Mouse (Mus musculus): ENCODE measurements at regions not wholly inside any gene's neighbourhood (a gene's known extent, or its start where the extent isn't known, plus 50 kb on each side); places are given as distances from the start of the nearest gene placed in this dataset.
A peak's percentile ranks its signal among the peaks of the same experiment; 100 is the strongest.

DNA sequence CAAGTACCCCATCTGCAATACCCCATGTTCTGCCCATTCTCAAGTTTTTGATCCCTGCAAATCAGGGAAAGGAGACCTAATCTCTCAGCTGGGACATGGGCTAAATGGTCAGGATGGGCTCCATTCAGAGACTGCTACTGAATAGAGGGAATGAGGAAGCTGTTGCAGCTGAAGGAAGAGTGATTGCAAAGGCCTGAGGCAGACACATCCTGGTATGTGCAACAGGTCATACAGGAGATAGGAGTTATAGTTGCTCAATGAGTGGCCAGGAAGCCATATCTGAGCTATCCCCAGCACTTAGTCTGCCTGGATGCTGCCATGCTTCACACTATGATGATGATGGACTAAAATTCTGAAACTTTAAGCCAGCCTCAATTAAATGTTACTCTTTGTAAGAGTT is 225.1 kb downstream of the Cxcl12 start:
- Histone ChIP-seq H3K4me2 (replicated peaks; ENCODE audit: low read depth, low read length) (no peak overlapping the region), H3K9ac (ENCODE audit: low read depth, low read length) (no peak overlapping the region), H3K27ac (ENCODE audit: low read depth, low read length) (no peak overlapping the region), H3K4me1 (ENCODE audit: control insufficient read depth, insufficient read depth, low read length) (0 out of 2 replicates have a peak, but pooled peaks cover 3% of the 10 kb centered on the region), H3K36me3 (ENCODE audit: control insufficient read depth, insufficient read depth, low read length) (no peaks in the 10 kb centered on the region), H3K9me3 (ENCODE audit: control insufficient read depth, low read length) (no peaks in the 10 kb centered on the region), H3K27me3 (ENCODE audit: control insufficient read depth, insufficient read depth, low read length) (no peaks in the 10 kb centered on the region), H3K4me3 (ENCODE audit: low read length) (no peak overlapping the region)
- ATAC-seq (ENCODE audit: low FRiP score, low TSS enrichment), result no peak

DNA sequence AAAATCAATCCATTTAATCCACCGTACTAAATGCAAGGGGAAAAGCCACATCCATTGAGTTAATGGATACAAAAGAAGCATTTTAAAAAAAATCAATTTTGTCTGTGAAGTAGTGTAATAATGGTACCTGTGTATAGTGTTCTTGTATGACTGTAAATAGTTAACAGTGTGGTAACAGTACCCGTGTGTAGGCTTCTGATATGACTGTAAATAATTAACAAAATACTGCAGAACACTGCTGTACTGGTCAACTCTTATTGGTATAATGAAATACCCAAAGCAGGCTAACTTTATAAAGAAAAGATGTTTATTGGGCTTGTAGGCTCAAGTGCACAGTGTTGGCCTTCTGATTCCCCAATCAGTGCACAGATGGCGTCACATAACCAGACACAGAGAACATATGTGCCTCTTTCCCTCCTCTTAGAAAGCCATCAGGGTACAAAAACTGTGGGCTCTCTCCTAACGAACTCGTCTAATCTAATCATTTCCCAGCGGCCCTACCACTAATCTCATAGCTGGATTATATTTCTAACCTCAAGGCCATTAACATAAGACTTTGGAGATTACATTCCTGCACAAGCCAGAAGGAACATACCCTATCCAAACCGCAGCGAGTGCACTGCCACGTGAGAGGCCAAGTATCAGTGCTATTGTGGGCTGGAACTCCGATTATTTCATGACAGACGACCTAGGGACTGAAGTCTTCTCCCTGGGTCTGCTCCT is 237.4 kb downstream of the Cxcl12 start:
- H3K4me2 ChIP-seq (replicated peaks; ENCODE audit: low read depth, low read length), result no peak overlapping the region
- H3K27ac ChIP-seq (ENCODE audit: low read depth, low read length), result no peak overlapping the region
- no peak for ATAC-seq (ENCODE audit: low FRiP score, low TSS enrichment)
- peaks cover 31% of the 10 kb centered on the region for H3K4me1 ChIP-seq (ENCODE audit: control insufficient read depth, insufficient read depth, low read length)
- H3K36me3 ChIP-seq (ENCODE audit: control insufficient read depth, insufficient read depth, low read length), result no peaks in the 10 kb centered on the region
- no peaks in the 10 kb centered on the region for H3K9me3 ChIP-seq (ENCODE audit: control insufficient read depth, low read length)
- H3K9ac ChIP-seq (ENCODE audit: low read depth, low read length), result no peak overlapping the region
- no peak overlapping the region for H3K4me3 ChIP-seq (ENCODE audit: low read length)
- H3K27me3 ChIP-seq (ENCODE audit: control insufficient read depth, insufficient read depth, low read length), result no peaks in the 10 kb centered on the region
- 74% methylated on average over 11 of the region's 11 CpGs for WGBS

DNA sequence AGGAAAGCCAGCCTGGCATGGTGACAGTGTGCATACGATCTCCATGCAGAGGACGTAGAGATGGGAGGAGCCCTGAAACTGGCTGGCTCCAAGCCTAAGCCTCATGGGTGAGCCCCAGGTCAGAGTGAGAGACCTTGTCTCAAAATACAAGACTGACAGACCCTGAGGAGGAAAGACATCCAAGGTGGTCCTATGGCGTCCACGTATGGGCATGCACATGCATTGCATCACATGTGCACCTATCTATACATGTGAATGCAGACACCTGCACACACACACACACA is 237.9 kb downstream of the Cxcl12 start:
- Histone ChIP-seq H3K27me3 (ENCODE audit: control insufficient read depth, insufficient read depth, low read length) (no peaks in the 10 kb centered on the region), H3K9me3 (ENCODE audit: control insufficient read depth, low read length) (no peaks in the 10 kb centered on the region), H3K9ac (ENCODE audit: low read depth, low read length) (no peak overlapping the region), H3K36me3 (ENCODE audit: control insufficient read depth, insufficient read depth, low read length) (no peaks in the 10 kb centered on the region), H3K4me2 (replicated peaks; ENCODE audit: low read depth, low read length) (no peak overlapping the region), H3K27ac (ENCODE audit: low read depth, low read length) (peak overlapping the region; percentile 51; the same call in 1 of the 2 replicates), H3K4me3 (ENCODE audit: low read length) (no peak overlapping the region), H3K4me1 (ENCODE audit: control insufficient read depth, insufficient read depth, low read length) (peaks cover 31% of the 10 kb centered on the region)
- 67% methylated on average over 4 of the region's 4 CpGs for WGBS
- ATAC-seq (ENCODE audit: low FRiP score, low TSS enrichment), result no peak

DNA sequence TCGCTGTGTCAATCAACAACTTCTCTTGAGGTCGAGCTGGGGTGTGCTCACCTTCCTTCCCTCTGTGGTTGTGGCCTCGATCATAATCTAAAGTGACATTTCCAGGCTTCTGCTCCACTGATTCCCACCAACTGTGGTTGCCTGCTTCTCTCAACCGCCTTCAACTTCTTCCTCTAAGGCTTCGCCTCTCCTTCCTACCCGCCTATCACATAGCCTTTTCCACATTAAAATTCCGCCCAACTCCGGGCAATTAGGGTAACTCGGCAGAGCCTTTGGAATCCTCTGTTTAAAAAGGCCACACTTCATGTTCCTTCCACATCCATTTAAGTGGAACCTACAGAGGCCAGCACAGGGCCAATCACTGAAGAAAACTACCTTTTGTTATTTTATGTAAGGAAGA is 238.4 kb downstream of the Cxcl12 start:
- Histone ChIP-seq H3K9me3 (ENCODE audit: control insufficient read depth, low read length) (no peaks in the 10 kb centered on the region), H3K36me3 (ENCODE audit: control insufficient read depth, insufficient read depth, low read length) (no peaks in the 10 kb centered on the region), H3K27ac (ENCODE audit: low read depth, low read length) (peak overlapping the region; percentile 51; the same call in 1 of the 2 replicates), H3K9ac (ENCODE audit: low read depth, low read length) (no peak overlapping the region), H3K4me3 (ENCODE audit: low read length) (no peak overlapping the region), H3K27me3 (ENCODE audit: control insufficient read depth, insufficient read depth, low read length) (no peaks in the 10 kb centered on the region), H3K4me2 (replicated peaks; ENCODE audit: low read depth, low read length) (peak overlapping the region; percentile 21), H3K4me1 (ENCODE audit: control insufficient read depth, insufficient read depth, low read length) (peaks cover 31% of the 10 kb centered on the region)
- 19% methylated on average over 9 of the region's 9 CpGs for WGBS
- ATAC-seq (ENCODE audit: low FRiP score, low TSS enrichment), result peak; percentile 17

DNA sequence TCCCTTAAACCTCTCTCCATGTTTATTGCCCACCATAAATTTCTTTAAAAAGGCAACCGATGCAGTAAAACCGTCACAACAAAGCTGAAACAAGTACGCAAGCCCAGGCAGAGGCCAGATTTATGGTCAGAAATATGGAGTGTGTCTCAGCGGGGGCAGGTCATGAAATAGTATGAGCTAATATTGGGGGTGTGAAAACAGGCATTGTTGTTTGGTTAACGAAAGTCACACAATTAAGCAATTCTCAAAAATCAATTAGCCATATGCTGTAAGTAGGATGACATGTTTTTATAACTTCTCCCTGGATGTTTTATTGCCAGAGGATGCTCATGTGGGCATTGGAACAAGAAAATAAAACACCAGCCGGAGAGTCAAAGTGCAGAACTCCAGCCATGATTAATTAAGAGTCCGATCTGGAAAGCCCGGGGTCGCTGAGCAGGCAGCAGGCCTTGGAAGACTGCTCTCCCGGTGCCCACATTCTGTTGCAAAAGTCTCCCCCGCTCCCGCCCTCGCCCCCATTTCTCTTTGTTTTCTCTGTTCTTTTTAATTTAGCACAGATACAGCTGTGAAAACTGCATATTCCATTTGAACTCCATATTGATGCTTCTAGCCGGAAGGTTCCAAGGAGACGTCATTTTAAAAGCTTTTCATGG is 239.0 kb downstream of the Cxcl12 start:
- peak overlapping the region; percentile 21 for H3K4me2 ChIP-seq (replicated peaks; ENCODE audit: low read depth, low read length)

DNA sequence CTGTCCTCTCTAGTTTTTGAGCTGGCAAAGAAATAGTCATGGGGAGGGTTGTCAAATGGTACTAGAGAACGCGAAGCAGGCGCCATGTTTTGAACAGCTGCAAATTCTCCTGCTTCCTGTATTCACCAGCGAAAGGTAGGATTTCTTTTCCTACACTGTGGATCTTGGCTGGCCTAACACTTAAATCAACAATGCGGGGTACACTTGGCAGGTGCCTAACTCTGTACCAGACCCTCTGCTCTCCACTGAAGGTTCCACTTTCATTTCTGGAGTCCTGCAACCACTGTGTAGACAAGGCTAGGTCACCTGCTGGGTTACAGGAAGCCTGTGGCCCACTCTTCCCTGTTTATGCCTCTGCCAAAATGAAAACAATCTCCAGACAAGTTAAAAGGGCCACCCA is 239.6 kb downstream of the Cxcl12 start:
- Histone ChIP-seq H3K27ac (ENCODE audit: low read depth, low read length) (peak overlapping the region; percentile 67; the same call in 1 of the 2 replicates), H3K9me3 (ENCODE audit: control insufficient read depth, low read length) (no peaks in the 10 kb centered on the region), H3K4me1 (ENCODE audit: control insufficient read depth, insufficient read depth, low read length) (peaks cover 31% of the 10 kb centered on the region), H3K4me2 (replicated peaks; ENCODE audit: low read depth, low read length) (peak overlapping the region; percentile 21), H3K9ac (ENCODE audit: low read depth, low read length) (no peak overlapping the region), H3K36me3 (ENCODE audit: control insufficient read depth, insufficient read depth, low read length) (no peaks in the 10 kb centered on the region), H3K27me3 (ENCODE audit: control insufficient read depth, insufficient read depth, low read length) (no peaks in the 10 kb centered on the region), H3K4me3 (ENCODE audit: low read length) (no peak overlapping the region)
- ATAC-seq (ENCODE audit: low FRiP score, low TSS enrichment), result peak; percentile 41; the same call in 1 of the 2 replicates
- 31% methylated on average over 5 of the region's 5 CpGs for WGBS

More for the DNA sequence above, 239.0 kb downstream of the Cxcl12 start:
- 11% methylated on average over 15 of the region's 15 CpGs for WGBS
- Histone ChIP-seq H3K36me3 (ENCODE audit: control insufficient read depth, insufficient read depth, low read length) (no peaks in the 10 kb centered on the region), H3K4me3 (ENCODE audit: low read length) (no peak overlapping the region), H3K4me1 (ENCODE audit: control insufficient read depth, insufficient read depth, low read length) (peaks cover 31% of the 10 kb centered on the region), H3K27me3 (ENCODE audit: control insufficient read depth, insufficient read depth, low read length) (no peaks in the 10 kb centered on the region), H3K9me3 (ENCODE audit: control insufficient read depth, low read length) (no peaks in the 10 kb centered on the region), H3K27ac (ENCODE audit: low read depth, low read length) (peak overlapping the region; percentile 67; the same call in 1 of the 2 replicates), H3K9ac (ENCODE audit: low read depth, low read length) (no peak overlapping the region)
- peak; percentile 86 for ATAC-seq (ENCODE audit: low FRiP score, low TSS enrichment)

DNA sequence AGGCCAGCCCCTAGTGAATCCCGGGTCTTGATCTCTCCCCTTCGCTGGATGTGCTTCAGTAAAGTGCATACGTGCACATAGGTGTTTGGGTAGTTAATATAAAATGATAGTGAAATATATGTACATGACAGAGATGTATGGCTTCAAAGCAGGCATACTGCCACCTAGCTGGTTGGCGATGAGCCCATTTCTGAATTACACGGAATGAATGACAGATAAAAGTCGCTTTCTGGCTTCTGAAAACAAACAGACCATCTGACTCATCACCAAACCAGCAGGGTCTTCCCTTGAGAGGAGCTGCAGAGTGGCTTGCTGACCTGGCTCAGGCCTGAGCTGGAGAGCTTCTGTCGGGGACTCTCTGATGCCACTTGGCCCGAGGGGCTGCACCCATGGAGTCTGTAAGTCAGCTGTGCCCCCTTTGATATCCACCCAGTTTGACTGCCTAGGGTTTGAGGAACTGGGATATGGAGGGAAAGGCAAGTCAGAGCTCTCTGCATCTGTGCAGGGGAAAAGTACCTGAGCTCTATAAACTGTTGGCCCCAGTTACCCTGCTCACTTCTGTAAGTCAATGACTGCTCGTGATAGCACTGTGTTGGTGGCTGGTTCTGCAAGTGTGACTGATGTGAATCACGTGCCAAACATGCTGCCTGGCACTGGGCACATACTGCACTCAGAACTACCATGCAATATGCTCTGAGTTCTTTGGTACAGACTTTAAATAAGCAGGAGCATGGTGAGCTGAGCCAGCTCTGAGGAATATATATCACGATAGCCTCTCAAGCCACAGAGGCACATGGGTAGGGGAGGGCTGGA is 240.8 kb downstream of the Cxcl12 start:
- no peak overlapping the region for H3K4me3 ChIP-seq (ENCODE audit: low read length)
- H3K9ac ChIP-seq (ENCODE audit: low read depth, low read length), result no peak overlapping the region
- no peaks in the 10 kb centered on the region for H3K9me3 ChIP-seq (ENCODE audit: control insufficient read depth, low read length)
- no peaks in the 10 kb centered on the region for H3K27me3 ChIP-seq (ENCODE audit: control insufficient read depth, insufficient read depth, low read length)
- H3K4me2 ChIP-seq (replicated peaks; ENCODE audit: low read depth, low read length), result no peak overlapping the region
- WGBS, result 74% methylated on average over 11 of the region's 11 CpGs
- ATAC-seq (ENCODE audit: low FRiP score, low TSS enrichment), result no peak
- H3K4me1 ChIP-seq (ENCODE audit: control insufficient read depth, insufficient read depth, low read length), result peaks cover 31% of the 10 kb centered on the region
- H3K36me3 ChIP-seq (ENCODE audit: control insufficient read depth, insufficient read depth, low read length), result no peaks in the 10 kb centered on the region
- no peak overlapping the region for H3K27ac ChIP-seq (ENCODE audit: low read depth, low read length)

DNA sequence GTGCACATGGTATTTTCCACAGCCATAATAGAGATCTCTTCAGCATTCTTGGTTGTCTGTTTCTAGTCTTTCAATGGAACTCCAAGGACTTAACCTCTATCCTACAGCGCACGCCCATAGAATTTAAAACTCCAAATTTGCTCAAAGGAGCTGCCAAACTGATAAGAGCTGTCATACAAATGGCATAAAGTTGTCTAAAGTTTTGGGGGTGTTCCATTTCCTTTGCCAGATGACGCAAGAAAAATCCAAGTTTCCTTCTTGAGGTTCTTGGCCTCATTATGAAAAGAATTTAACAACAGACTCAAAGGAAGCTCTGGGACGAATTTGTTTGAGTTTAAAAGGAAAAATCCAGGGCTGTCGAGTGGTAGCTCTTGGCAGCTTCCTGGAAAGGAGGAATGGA is 246.6 kb downstream of the Cxcl12 start:
- 79% methylated on average over 5 of the region's 5 CpGs for WGBS
- no peaks in the 10 kb centered on the region for H3K27me3 ChIP-seq (ENCODE audit: control insufficient read depth, insufficient read depth, low read length)
- no peak for ATAC-seq (ENCODE audit: low FRiP score, low TSS enrichment)
- H3K27ac ChIP-seq (ENCODE audit: low read depth, low read length), result no peak overlapping the region
- H3K4me1 ChIP-seq (ENCODE audit: control insufficient read depth, insufficient read depth, low read length), result no peaks in the 10 kb centered on the region
- H3K9me3 ChIP-seq (ENCODE audit: control insufficient read depth, low read length), result no peaks in the 10 kb centered on the region
- H3K4me2 ChIP-seq (replicated peaks; ENCODE audit: low read depth, low read length), result no peak overlapping the region
- H3K4me3 ChIP-seq (ENCODE audit: low read length), result no peak overlapping the region
- H3K36me3 ChIP-seq (ENCODE audit: control insufficient read depth, insufficient read depth, low read length), result no peaks in the 10 kb centered on the region
- no peak overlapping the region for H3K9ac ChIP-seq (ENCODE audit: low read depth, low read length)

DNA sequence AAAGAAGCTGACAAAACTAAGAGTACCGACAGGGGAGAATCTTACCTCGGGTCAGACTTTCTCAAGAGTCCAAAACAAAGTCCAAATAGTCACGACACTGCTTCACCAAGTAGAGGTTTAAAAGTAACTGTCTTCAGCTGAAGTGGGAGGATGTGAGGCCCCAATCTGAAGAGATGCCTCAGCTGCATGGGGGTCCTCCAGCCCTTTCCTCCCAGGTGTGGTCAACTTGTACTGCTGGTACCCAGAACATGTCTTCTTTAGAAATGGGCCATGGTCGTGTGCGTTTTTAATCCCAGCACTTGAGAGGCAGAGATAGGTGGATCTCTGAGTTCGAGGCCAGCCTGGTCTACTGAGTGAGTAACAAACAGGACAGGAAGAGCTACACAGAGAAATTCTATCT is 247.6 kb downstream of the Cxcl12 start:
- Histone ChIP-seq H3K27ac (ENCODE audit: low read depth, low read length) (no peak overlapping the region), H3K9ac (ENCODE audit: low read depth, low read length) (no peak overlapping the region), H3K9me3 (ENCODE audit: control insufficient read depth, low read length) (no peaks in the 10 kb centered on the region), H3K27me3 (ENCODE audit: control insufficient read depth, insufficient read depth, low read length) (no peaks in the 10 kb centered on the region), H3K36me3 (ENCODE audit: control insufficient read depth, insufficient read depth, low read length) (no peaks in the 10 kb centered on the region), H3K4me3 (ENCODE audit: low read length) (no peak overlapping the region), H3K4me1 (ENCODE audit: control insufficient read depth, insufficient read depth, low read length) (no peaks in the 10 kb centered on the region), H3K4me2 (replicated peaks; ENCODE audit: low read depth, low read length) (no peak overlapping the region)
- no peak for ATAC-seq (ENCODE audit: low FRiP score, low TSS enrichment)
- 84% methylated on average over 6 of the region's 6 CpGs for WGBS

All from kidney, embryonic 14.5 days (tissue).